In the genomic region with DNA sequence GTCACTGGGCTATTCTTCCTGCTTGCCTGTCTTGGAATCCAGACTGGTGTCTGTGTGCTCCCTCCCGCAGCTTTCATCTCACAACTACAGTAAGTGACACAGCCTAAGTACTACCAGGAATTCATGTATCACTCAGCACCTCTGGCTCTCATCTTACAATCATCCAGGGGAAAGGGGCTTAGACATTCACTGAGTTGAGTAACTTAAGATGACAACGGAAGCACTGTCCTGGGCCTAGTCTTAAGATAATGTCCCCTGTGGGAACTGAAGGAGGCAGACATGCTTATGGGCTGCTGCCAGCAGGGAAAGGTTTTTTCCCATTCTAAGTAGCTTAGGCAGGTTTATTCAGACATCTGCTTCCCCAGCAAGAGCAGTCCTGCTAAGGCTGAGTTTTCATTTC, we compare ENCODE assay signal across 28 mouse cellular contexts.
DNase-seq lines count a peak whose midpoint lies in the region; ATAC-seq lines count a peak whose summit lies in the region.
"Had no signal": no experiment of that assay in that cellular context is flagged by ENCODE, and none has a peak within 500 bp of the region (broad histone marks: within the 10 kb centered on the region; RNA-seq: fewer than 3 reads in every experiment).

No protein-coding gene starts in this region.

- no peaks in the 10 kb centered on the region for H3K4me1 ChIP-seq in heart, embryonic 11.5 days (ENCODE audit: control insufficient read depth, insufficient read depth, low read length)
- no peaks in the 10 kb centered on the region for H3K4me1 ChIP-seq in embryonic facial prominence, embryonic 14.5 days (ENCODE audit: control insufficient read depth, insufficient read depth, low read length)
- no peaks in the 10 kb centered on the region for H3K4me1 ChIP-seq in kidney, embryonic 14.5 days (ENCODE audit: control insufficient read depth, insufficient read depth, low read length)
- H3K4me1 ChIP-seq: embryonic facial prominence, embryonic 13.5 days; kidney, embryonic 15.5 days; limb, embryonic 12.5 days; lung, embryonic 15.5 days; midbrain, embryonic 13.5 days had no signal

- no peak overlapping the region for H3K4me3 ChIP-seq in heart, embryonic 11.5 days (ENCODE audit: low read depth, low read length)
- no peak overlapping the region for H3K4me3 ChIP-seq in embryonic facial prominence, embryonic 14.5 days (ENCODE audit: low read depth, low read length)
- no peak overlapping the region for H3K4me3 ChIP-seq in kidney, embryonic 14.5 days (ENCODE audit: low read length)
- H3K4me3 ChIP-seq: embryonic facial prominence, embryonic 13.5 days; erythroblast, embryonic 14.5 days; gastrocnemius, adult 2 months; hindbrain, embryonic 13.5 days; kidney, embryonic 15.5 days; limb, embryonic 12.5 days; lung, embryonic 15.5 days; midbrain, embryonic 13.5 days had no signal

- no peak overlapping the region for H3K4me2 ChIP-seq in heart, embryonic 11.5 days
- H3K4me2 ChIP-seq in embryonic facial prominence, embryonic 14.5 days (ENCODE audit: low read depth, low read length) = no peak overlapping the region
- no peak overlapping the region for H3K4me2 ChIP-seq in kidney, embryonic 14.5 days (replicated peaks; ENCODE audit: low read depth, low read length)
- H3K4me2 ChIP-seq: embryonic facial prominence, embryonic 13.5 days; hindbrain, embryonic 13.5 days; kidney, embryonic 15.5 days; limb, embryonic 12.5 days; liver, embryonic 11.5 days; lung, embryonic 15.5 days; midbrain, embryonic 13.5 days had no signal

- WGBS in heart, embryonic 11.5 days (ENCODE audit: insufficient replicate concordance) = 22% methylated on average over 2 of the region's 2 CpGs
- 35% methylated on average over 2 of the region's 2 CpGs for WGBS in embryonic facial prominence, embryonic 14.5 days
- WGBS in kidney, embryonic 14.5 days = 60% methylated on average over 2 of the region's 2 CpGs

- H3K9me3 ChIP-seq in heart, embryonic 11.5 days (replicated peaks; ENCODE audit: control insufficient read depth, low read length) = no peaks in the 10 kb centered on the region
- no peaks in the 10 kb centered on the region for H3K9me3 ChIP-seq in embryonic facial prominence, embryonic 14.5 days (ENCODE audit: control insufficient read depth, low read length)
- no peaks in the 10 kb centered on the region for H3K9me3 ChIP-seq in kidney, embryonic 14.5 days (ENCODE audit: control insufficient read depth, low read length)
- H3K9me3 ChIP-seq: embryonic facial prominence, embryonic 13.5 days; hindbrain, embryonic 13.5 days; kidney, embryonic 15.5 days; limb, embryonic 12.5 days; lung, embryonic 15.5 days; midbrain, embryonic 13.5 days had no signal

- H3K27me3 ChIP-seq in heart, embryonic 11.5 days (ENCODE audit: control insufficient read depth, insufficient read depth, low read length) = no peaks in the 10 kb centered on the region
- no peaks in the 10 kb centered on the region for H3K27me3 ChIP-seq in embryonic facial prominence, embryonic 14.5 days (replicated peaks; ENCODE audit: control insufficient read depth, insufficient read depth, low read length)
- no peaks in the 10 kb centered on the region for H3K27me3 ChIP-seq in kidney, embryonic 14.5 days (ENCODE audit: control insufficient read depth, insufficient read depth, low read length)
- H3K27me3 ChIP-seq: embryonic facial prominence, embryonic 13.5 days; hindbrain, embryonic 13.5 days; kidney, embryonic 15.5 days; limb, embryonic 12.5 days; lung, embryonic 15.5 days; midbrain, embryonic 13.5 days; Patski had no signal

- ATAC-seq in heart, embryonic 11.5 days (replicated peaks; ENCODE audit: insufficient number of reproducible peaks, low FRiP score, low TSS enrichment) = peak; percentile 55
- ATAC-seq in embryonic facial prominence, embryonic 14.5 days (ENCODE audit: low read depth) = 0 out of 2 replicates have a peak, but pooled peaks have one; percentile 44
- no peak for ATAC-seq in kidney, embryonic 14.5 days (ENCODE audit: low FRiP score, low TSS enrichment)
- ATAC-seq: forebrain, embryonic 16.5 days; inflammation-experienced regulatory T-cells, adult 6 months; midbrain, embryonic 13.5 days; Patski had no signal

- no peak overlapping the region for H3K9ac ChIP-seq in heart, embryonic 11.5 days (ENCODE audit: low read depth, low read length)
- H3K9ac ChIP-seq in embryonic facial prominence, embryonic 14.5 days (ENCODE audit: low read depth, low read length) = no peak overlapping the region
- no peak overlapping the region for H3K9ac ChIP-seq in kidney, embryonic 14.5 days (ENCODE audit: low read depth, low read length)
- H3K9ac ChIP-seq: embryonic facial prominence, embryonic 13.5 days; hindbrain, embryonic 13.5 days; kidney, embryonic 15.5 days; limb, embryonic 12.5 days; lung, embryonic 15.5 days; midbrain, embryonic 13.5 days had no signal

- DNase-seq in heart, adult 9 months (ENCODE audit: low spot score in 2 of 2) = no peak
- DNase-seq in retina, postnatal 1 day = peak; percentile 47
- DNase-seq in retina, embryonic 14.5 days (ENCODE audit: low spot score) = no peak
- peak; percentile 45 for DNase-seq in embryonic facial prominence, embryonic 14.5 days (ENCODE audit: low spot score)
- no peak for DNase-seq in right cerebral cortex, adult 18-20 months
- DNase-seq: adrenal gland, postnatal 10 days; cerebellum, adult 8-10 months; gastrocnemius, adult 2 months; gastrocnemius, postnatal 36 days; heart, adult 18-20 months; kidney, adult 11 months; kidney, postnatal 25 days; lung, postnatal 36 days; thymus, adult 2 months; thymus, postnatal 36 days had no signal

- no peak overlapping the region for H3K27ac ChIP-seq in heart, embryonic 11.5 days (ENCODE audit: low read depth, low read length)
- no peak overlapping the region for H3K27ac ChIP-seq in embryonic facial prominence, embryonic 14.5 days (replicated peaks; ENCODE audit: low read depth, low read length)
- no peak overlapping the region for H3K27ac ChIP-seq in kidney, embryonic 14.5 days (ENCODE audit: low read depth, low read length)
- H3K27ac ChIP-seq: embryonic facial prominence, embryonic 13.5 days; gastrocnemius, adult 2 months; hindbrain, embryonic 13.5 days; kidney, embryonic 15.5 days; limb, embryonic 12.5 days; lung, embryonic 15.5 days; midbrain, embryonic 13.5 days had no signal

- H3K36me3 ChIP-seq in heart, embryonic 11.5 days (ENCODE audit: control insufficient read depth, insufficient read depth, low read length) = no peaks in the 10 kb centered on the region
- H3K36me3 ChIP-seq in embryonic facial prominence, embryonic 14.5 days (ENCODE audit: control insufficient read depth, insufficient read depth, low read length) = no peaks in the 10 kb centered on the region
- H3K36me3 ChIP-seq in kidney, embryonic 14.5 days (ENCODE audit: control insufficient read depth, insufficient read depth, low read length) = no peaks in the 10 kb centered on the region
- H3K36me3 ChIP-seq: embryonic facial prominence, embryonic 13.5 days; hindbrain, embryonic 13.5 days; kidney, embryonic 15.5 days; limb, embryonic 12.5 days; lung, embryonic 15.5 days; midbrain, embryonic 13.5 days had no signal

Comparison
In these comparisons a context has a peak if more than half of its experiments do, and no peak if none do; other contexts are left out.
1. DNase-seq: peak in retina, postnatal 1 day (single experiment) and embryonic facial prominence, embryonic 14.5 days (single experiment); none in heart, adult 9 months (0 of 2), retina, embryonic 14.5 days (single experiment) and right cerebral cortex, adult 18-20 months (single experiment).